Mouse (Mus musculus) hindbrain, embryonic 11.5 days (tissue): ENCODE measurements around the gene Ctnnd2. TPM values are rescaled to one million over a fixed set of nuclear protein-coding genes. Genes with fewer than 3 reads are reported as not detected.

Experiments
- ATAC-seq: fragments of 200-750 bp; cut with Nextera tagmentation; 2 replicates; pipeline ENCODE4 v1.8.0; 2017; ENCODE audit warnings: mild to moderate bottlenecking, moderate TSS enrichment, moderate library complexity; ENCODE audit not compliant: low FRiP score
- DNase-seq: peaks from one replicate; pipeline ENCODE4 v3.0.0-alpha.2; 2015; ENCODE audit warnings: low spot score
- H3K27ac ChIP-seq: fragments of 300-500 bp; sonication (generic); 2 replicates; pipeline ENCODE4 v1.5.1; 2014; ENCODE audit warnings: mild to moderate bottlenecking, low read depth, low read length
- H3K27me3 ChIP-seq: fragments of 300-500 bp; sonication (generic); 2 replicates; pipeline ENCODE4 v1.6.1; 2014; ENCODE audit warnings: mild to moderate bottlenecking, low read length, moderate library complexity, mixed read lengths; ENCODE audit not compliant: control insufficient read depth, insufficient read depth
- H3K36me3 ChIP-seq: fragments of 300-500 bp; sonication (generic); 2 replicates; pipeline ENCODE4 v1.6.1; 2014; ENCODE audit warnings: mild to moderate bottlenecking, low read length, moderate library complexity, mixed read lengths; ENCODE audit not compliant: control insufficient read depth, insufficient read depth
- H3K4me1 ChIP-seq: fragments of 300-500 bp; sonication (generic); replicated peaks from 2 replicates; pipeline ENCODE4 v1.6.1; 2014; ENCODE audit warnings: low read length, mixed read lengths; ENCODE audit not compliant: control insufficient read depth, insufficient read depth
- H3K4me2 ChIP-seq: fragments of 300-500 bp; sonication (generic); replicated peaks from 2 replicates; pipeline ENCODE4 v1.6.1; 2014; ENCODE audit warnings: mild to moderate bottlenecking, low read depth, low read length
- H3K4me3 ChIP-seq: fragments of 300-500 bp; sonication (generic); 2 replicates; pipeline ENCODE4 v1.5.1; 2014; ENCODE audit warnings: low read depth, low read length
- H3K9ac ChIP-seq: fragments of 300-500 bp; sonication (generic); 2 replicates; pipeline ENCODE4 v1.6.1; 2014; ENCODE audit warnings: low read depth, low read length
- H3K9me3 ChIP-seq: fragments of 300-500 bp; sonication (generic); 2 replicates; pipeline ENCODE4 v1.6.1; 2016; ENCODE audit warnings: low read length; ENCODE audit not compliant: control insufficient read depth
- WGBS: fragments of 180-500 bp; shearing (Covaris S2); extraction: QIAGEN DNeasy Blood & Tissue Kit; methylation state at CpG from one replicate; pipeline ENCODE4 v1.1.7; 2014; 5-methylcytosine and 5-hydroxymethylcytosine counted together
- polyA plus RNA-seq: library from polyadenylated mRNA; unstranded; fragments of >200 nt; fragmentation: Nextera tagmentation; extraction: Ambion mirVana; gene quantifications from 2 replicates; pipeline ENCODE4 v1.2.1, GENCODE M21; 2014

The Ctnnd2 gene
- polyA plus RNA-seq, 1 experiment from 2014 or later = 32.2 TPM

DNA sequence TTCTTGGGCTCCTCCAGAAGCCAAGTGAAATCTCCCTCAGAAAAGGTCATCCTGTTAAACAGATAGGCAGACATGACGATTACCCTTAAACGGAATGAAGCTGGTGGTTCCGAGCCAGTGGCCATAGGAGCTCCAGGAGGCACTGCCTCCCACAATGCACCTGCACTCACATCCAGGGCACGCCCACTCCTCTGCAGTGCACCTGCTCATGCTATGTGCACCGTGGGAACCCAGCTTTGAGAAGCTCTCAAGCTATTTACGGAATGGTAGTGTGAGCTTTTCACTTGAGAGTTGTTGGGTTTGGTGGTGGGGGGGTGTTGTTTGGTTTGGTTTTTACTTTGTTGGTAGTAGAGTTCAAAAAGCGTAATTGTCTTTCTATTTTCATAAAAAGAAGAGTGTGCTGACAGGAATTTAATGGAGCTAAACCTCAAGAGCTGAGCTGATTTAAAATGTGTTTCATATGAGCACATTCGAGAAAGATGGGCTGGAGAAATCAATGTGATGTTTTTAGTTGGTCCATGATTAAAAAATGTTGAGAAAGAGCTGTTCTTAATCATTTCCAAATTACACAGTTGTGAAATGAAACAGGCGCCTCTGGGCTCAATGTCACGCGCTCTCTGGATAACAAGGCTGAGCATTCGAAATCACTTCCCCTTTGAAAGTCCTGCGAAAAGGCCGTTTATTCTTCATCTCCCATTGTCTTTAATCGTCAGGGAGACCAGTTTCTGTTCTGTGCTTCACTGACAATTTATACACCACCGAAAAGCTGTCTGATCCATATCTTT, 802.8 kb downstream of the Ctnnd2 start:
- no peaks in the 10 kb centered on the region for H3K9me3 ChIP-seq
- H3K4me3 ChIP-seq = no peak overlapping the region
- ATAC-seq (no peak), DNase-seq (no peak)
- H3K4me1 ChIP-seq = no peaks in the 10 kb centered on the region
- H3K27ac ChIP-seq = no peak overlapping the region
- WGBS = 85% methylated on average over 16 of the region's 16 CpGs
- H3K9ac ChIP-seq = no peak overlapping the region
- no peaks in the 10 kb centered on the region for H3K36me3 ChIP-seq
- no peaks in the 10 kb centered on the region for H3K27me3 ChIP-seq
- H3K4me2 ChIP-seq = no peak overlapping the region

DNA sequence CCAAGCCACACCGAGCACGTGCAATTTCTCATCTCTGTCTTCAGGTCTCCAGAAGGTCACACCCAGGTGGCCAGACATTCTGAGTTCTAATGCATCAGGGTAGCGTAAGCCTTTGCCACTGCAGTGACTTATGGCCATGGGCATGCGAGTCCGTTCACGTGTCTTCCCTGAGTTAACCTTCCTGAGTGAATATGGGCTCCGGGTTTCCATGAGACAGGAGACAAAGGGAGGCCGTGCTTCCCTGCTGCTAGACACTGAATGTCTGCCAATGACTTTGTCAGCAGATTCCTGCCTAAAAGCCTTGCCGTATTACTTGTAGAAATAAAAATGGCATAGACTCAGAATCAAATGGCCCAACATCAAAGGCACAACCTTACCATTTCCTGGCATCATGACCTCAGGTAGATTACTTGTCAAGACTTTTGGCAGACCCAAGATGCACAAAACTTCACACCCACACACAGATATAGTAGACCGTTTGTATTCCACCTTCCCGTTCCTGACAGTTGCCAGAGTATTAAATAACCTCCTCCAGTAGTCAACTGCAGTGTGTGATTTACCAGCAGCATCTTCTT, 804.9 kb downstream of the Ctnnd2 start:
- H3K27ac ChIP-seq = no peak overlapping the region
- H3K4me2 ChIP-seq = no peak overlapping the region
- H3K4me1 ChIP-seq = no peaks in the 10 kb centered on the region
- H3K36me3 ChIP-seq = no peaks in the 10 kb centered on the region
- 86% methylated on average over 11 of the region's 11 CpGs for WGBS
- no peaks in the 10 kb centered on the region for H3K9me3 ChIP-seq
- no peaks in the 10 kb centered on the region for H3K27me3 ChIP-seq
- ATAC-seq (no peak), DNase-seq (no peak)
- no peak overlapping the region for H3K9ac ChIP-seq
- H3K4me3 ChIP-seq = no peak overlapping the region

DNA sequence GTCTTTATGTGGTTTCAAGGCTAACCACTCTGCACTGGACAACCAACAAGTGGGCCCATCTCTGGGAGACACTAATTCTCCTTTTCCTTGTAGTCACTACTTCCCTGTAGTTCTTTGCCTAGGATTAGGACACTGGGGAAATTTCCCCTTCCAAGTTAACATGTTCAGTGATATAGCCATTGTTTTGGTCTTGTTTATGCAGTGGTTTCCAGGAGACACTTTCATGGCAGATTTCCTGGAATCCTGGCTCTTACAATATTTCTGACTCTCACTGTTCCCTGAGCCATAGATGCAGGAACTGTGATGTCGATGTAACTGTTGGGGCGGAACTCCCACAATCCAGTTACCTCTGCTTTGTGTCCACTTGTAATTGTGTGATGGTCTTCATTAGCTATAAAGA, 814.5 kb downstream of the Ctnnd2 start:
- no peaks in the 10 kb centered on the region for H3K9me3 ChIP-seq
- H3K4me2 ChIP-seq = no peak overlapping the region
- H3K27ac ChIP-seq = no peak overlapping the region
- 87% methylated on average over 2 of the region's 2 CpGs for WGBS
- no peaks in the 10 kb centered on the region for H3K36me3 ChIP-seq
- no peaks in the 10 kb centered on the region for H3K27me3 ChIP-seq
- H3K4me1 ChIP-seq = no peaks in the 10 kb centered on the region
- H3K9ac ChIP-seq = no peak overlapping the region
- no peak for ATAC-seq
- H3K4me3 ChIP-seq = no peak overlapping the region
- DNase-seq = no peak

DNA sequence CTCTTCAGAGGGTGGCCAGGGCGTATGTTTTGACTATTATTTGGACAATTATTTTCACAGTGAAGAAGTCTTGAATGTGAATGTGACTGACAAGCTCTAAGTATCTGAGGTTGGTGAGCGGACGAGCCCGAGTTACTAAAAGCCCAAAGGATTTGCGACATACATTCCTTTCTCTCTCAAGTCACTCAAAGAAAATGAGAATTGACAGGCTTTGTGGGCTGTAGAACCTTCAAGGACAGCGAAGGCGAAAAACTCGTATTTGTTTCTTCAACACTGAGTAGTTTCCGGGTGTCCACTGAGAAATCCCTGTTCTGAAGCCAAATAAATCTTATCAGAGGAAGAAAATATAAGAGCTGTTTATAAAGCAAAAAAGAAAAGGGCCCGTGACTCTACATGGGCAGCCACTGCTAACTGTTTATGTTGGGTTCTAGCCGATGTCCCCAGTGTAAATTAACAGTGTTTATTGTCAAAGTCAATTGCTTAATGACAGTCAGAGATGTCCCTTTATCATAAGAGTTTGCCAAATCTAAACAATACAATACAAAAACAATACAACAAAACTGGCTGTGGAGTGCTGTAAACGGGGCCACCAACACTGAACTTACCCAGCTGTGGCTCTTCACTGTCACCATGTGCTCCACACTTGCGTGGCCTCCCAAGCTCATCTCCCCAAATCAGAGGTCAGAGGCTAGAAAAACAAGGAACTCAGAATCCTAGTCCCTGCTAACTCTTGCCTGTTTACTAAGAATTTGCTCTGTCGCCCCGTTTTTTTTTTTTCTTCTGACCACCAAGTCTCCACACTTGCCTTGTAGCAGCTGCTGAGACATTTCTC, 818.2 kb downstream of the Ctnnd2 start:
- Histone ChIP-seq H3K36me3 (no peaks in the 10 kb centered on the region), H3K4me3 (no peak overlapping the region), H3K4me1 (no peaks in the 10 kb centered on the region), H3K9me3 (no peaks in the 10 kb centered on the region), H3K4me2 (no peak overlapping the region), H3K9ac (no peak overlapping the region), H3K27ac (no peak overlapping the region), H3K27me3 (no peaks in the 10 kb centered on the region)
- no peak for ATAC-seq
- WGBS = 75% methylated on average over 15 of the region's 15 CpGs
- no peak for DNase-seq

DNA sequence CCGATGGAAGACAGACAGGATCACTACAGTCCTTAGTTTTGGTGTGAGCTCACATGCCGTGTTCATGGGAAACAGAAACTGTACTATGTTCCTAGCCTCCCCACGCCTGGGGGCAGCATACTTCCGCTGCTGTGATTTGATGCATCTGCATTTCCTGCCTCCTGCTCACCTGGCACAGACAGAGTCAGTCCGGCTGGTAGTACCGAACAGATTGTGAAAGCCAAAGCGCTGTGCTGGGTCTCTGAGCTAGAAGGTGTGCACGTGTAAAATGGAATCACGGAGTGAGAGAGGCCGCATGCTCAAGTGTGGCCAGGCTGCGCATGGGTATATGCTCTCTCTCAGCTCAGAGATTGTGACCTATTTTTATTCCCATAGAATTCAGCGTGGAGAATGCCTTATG, 820.0 kb downstream of the Ctnnd2 start:
- H3K4me3 ChIP-seq = no peak overlapping the region
- no peak for ATAC-seq
- no peak overlapping the region for H3K9ac ChIP-seq
- H3K4me1 ChIP-seq = no peaks in the 10 kb centered on the region
- H3K36me3 ChIP-seq = no peaks in the 10 kb centered on the region
- no peak overlapping the region for H3K27ac ChIP-seq
- 93% methylated on average over 12 of the region's 12 CpGs for WGBS
- no peaks in the 10 kb centered on the region for H3K9me3 ChIP-seq
- no peak overlapping the region for H3K4me2 ChIP-seq
- DNase-seq = no peak
- H3K27me3 ChIP-seq = no peaks in the 10 kb centered on the region

DNA sequence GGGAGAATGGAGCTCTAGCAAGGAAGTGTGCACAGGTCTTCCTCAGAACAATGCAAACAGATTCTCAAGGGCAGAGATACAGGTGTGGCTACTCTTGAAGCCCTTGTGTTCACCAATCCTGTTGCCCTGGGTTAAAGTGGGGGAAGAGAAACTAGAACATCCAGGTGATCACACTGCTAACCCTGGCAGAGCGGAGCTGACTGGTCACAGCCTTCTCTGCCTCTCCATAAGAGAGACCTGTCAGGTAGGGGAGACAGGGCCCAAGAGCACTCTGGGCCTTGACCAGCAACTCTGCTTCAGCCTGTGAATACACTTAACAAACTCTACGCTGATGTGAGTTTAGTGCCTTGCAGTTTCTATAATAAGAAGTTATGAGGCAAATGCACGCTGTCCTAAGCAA, 820.5 kb downstream of the Ctnnd2 start:
- DNase-seq (no peak), ATAC-seq (no peak)
- no peak overlapping the region for H3K9ac ChIP-seq
- H3K9me3 ChIP-seq = no peaks in the 10 kb centered on the region
- H3K27me3 ChIP-seq = no peaks in the 10 kb centered on the region
- H3K36me3 ChIP-seq = no peaks in the 10 kb centered on the region
- WGBS = 88% methylated on average over 3 of the region's 3 CpGs
- H3K4me2 ChIP-seq = no peak overlapping the region
- no peak overlapping the region for H3K27ac ChIP-seq
- H3K4me3 ChIP-seq = no peak overlapping the region
- no peaks in the 10 kb centered on the region for H3K4me1 ChIP-seq

DNA sequence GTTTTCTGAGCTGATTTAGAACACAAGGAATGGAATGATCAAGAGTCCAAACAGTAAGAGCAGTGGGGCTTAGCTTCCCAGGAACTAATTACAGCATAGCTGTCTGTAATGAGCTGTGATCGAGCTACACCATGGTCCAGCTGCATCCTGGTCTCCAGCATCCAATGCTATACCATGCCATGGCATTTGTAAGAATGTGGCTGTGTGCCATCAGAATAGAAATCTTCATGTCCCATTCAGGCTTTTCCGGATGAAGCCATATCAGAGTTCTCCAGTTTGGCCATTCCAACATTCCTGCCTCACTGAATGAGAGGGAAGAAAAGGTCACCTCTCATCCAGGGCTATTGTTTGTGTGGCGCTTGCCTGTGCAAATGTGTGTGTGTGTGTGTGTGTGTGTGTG, 823.0 kb downstream of the Ctnnd2 start:
- Histone ChIP-seq H3K27me3 (no peaks in the 10 kb centered on the region), H3K36me3 (no peaks in the 10 kb centered on the region), H3K27ac (no peak overlapping the region), H3K4me2 (no peak overlapping the region), H3K4me3 (no peak overlapping the region), H3K9me3 (no peaks in the 10 kb centered on the region), H3K9ac (no peak overlapping the region), H3K4me1 (no peaks in the 10 kb centered on the region)
- ATAC-seq (no peak), DNase-seq (no peak)
- 90% methylated on average over 3 of the region's 3 CpGs for whole genome bisulfite sequencing

DNA sequence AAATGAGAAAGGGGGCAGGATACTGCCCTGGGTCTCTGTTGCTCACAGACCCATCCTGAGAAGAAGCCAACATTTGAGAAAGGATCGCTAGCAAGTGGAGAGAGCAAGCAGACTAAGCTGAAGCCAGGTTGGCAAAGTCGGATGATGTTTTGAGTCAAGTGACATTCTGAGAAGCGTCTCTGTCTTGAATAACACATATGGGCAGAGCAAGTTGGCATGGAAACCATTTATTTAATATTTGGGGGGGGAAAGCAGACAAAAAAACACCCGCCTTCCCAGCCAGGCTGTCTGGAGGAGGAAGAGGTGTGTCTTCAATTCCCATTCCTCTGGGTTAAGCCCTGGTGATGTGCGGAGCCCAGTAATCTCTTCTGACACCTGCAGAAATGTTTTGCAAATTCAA, 832.1 kb downstream of the Ctnnd2 start:
- H3K27ac ChIP-seq = no peak overlapping the region
- DNase-seq (no peak), ATAC-seq (no peak)
- no peak overlapping the region for H3K9ac ChIP-seq
- no peaks in the 10 kb centered on the region for H3K27me3 ChIP-seq
- no peaks in the 10 kb centered on the region for H3K36me3 ChIP-seq
- H3K4me2 ChIP-seq = no peak overlapping the region
- 97% methylated on average over 5 of the region's 5 CpGs for WGBS
- H3K4me1 ChIP-seq = no peaks in the 10 kb centered on the region
- H3K9me3 ChIP-seq = no peaks in the 10 kb centered on the region
- H3K4me3 ChIP-seq = no peak overlapping the region
